Mouse (Mus musculus) heart, adult 2 months (tissue): ENCODE data around the gene Afdn.

ENCODE experiments used
- CTCF ChIP-seq: fragments of 200-600 bp; IDR thresholded peaks from 2 replicates; pipeline ENCODE4 v1.8.1; 2022; ENCODE audit warnings: antibody characterized with exemption, mild to moderate bottlenecking, moderate library complexity
- POLR2A ChIP-seq: fragments of 200-500 bp; IDR thresholded peaks from 2 replicates; pipeline ENCODE4 v1.6.1; 2011; ENCODE audit warnings: mild to moderate bottlenecking, low read depth, low read length, control low read depth; ENCODE audit not compliant: insufficient read depth

DNA sequence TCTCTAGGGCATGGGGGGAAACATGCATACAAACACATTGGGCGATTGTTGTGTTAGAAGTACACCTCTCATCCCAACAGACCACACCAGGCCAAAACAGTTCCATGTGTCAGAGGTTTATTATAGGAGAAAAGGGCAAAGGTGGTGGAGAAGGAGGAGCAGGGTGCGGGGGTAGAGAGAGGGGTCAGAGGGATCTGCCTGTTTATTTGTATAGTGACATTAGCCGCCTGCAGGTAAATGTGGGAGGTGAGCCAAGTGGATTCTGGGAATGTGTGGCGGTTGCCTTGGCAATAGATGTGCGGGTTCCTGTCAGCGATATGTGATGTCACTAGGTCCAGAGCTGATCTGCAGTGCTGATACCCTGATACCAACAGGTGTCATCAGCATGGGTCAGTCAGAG is 44.0 kb upstream of the Afdn start:
- TF ChIP-seq CTCF (no peak), POLR2A (no peak)
